Mouse (Mus musculus) MEL (cell line): ENCODE measurements around the gene Map3k21. TPM values are rescaled to one million over a fixed set of nuclear protein-coding genes. Genes with fewer than 3 reads are reported as not detected.

Experiments used
- DNase-seq: peaks from one replicate; pipeline ENCODE4 v3.0.0; 2011; ENCODE audit warnings: low read depth, low spot score
- H3K27ac ChIP-seq: 2 replicates; pipeline ENCODE4 v1.5.1; 2012; ENCODE audit warnings: low read depth, mild to moderate bottlenecking, control low read depth, low read length, moderate library complexity; ENCODE audit not compliant: control insufficient read depth
- H3K27me3 ChIP-seq, 2 experiments: fragments of 150-350 bp in 1 of 2; sonication (generic) in 1 of 2; 2 replicates each; pipeline ENCODE4 v1.6.1; 2012; ENCODE audit warnings: low read length in 2 of 2, mild to moderate bottlenecking in 2 of 2, improper control_type of control experiment in 1 of 2, moderate library complexity in 1 of 2; ENCODE audit not compliant: insufficient read depth in 2 of 2, control insufficient read depth in 1 of 2
- H3K36me3 ChIP-seq, 2 experiments: 2 replicates each; pipeline ENCODE4 v1.6.1; 2012 to 2014; ENCODE audit warnings: low read length in 2 of 2, improper control_type of control experiment in 1 of 2, inconsistent platforms in 1 of 2, mild to moderate bottlenecking in 1 of 2; ENCODE audit not compliant: insufficient read depth in 2 of 2, control insufficient read depth in 1 of 2
- H3K4me1 ChIP-seq, 2 experiments: fragments of 150-350 bp in 1 of 2; sonication (generic) in 1 of 2; 2 replicates each; pipeline ENCODE4 v1.6.1; 2012; ENCODE audit warnings: low read length in 2 of 2, improper control_type of control experiment in 1 of 2, mild to moderate bottlenecking in 1 of 2; ENCODE audit not compliant: insufficient read depth in 2 of 2, control insufficient read depth in 1 of 2
- H3K4me3 ChIP-seq, 2 experiments: fragments of 150-350 bp in 1 of 2; sonication (generic) in 1 of 2; 2 replicates each; pipeline ENCODE4 v1.5.1; 2012; ENCODE audit warnings: low read depth in 2 of 2, low read length in 2 of 2, mild to moderate bottlenecking in 2 of 2, moderate library complexity in 2 of 2, control low read depth in 1 of 2, improper control_type of control experiment in 1 of 2; ENCODE audit not compliant: control insufficient read depth in 1 of 2, insufficient read depth in 1 of 2
- H3K79me2 ChIP-seq: 2 replicates; pipeline ENCODE4 v1.6.1; 2012; ENCODE audit warnings: mild to moderate bottlenecking, low read length, moderate library complexity; ENCODE audit not compliant: control insufficient read depth, poor library complexity, insufficient read depth
- H3K9ac ChIP-seq: 2 replicates; pipeline ENCODE4 v1.6.1; 2012; ENCODE audit warnings: low read depth, mild to moderate bottlenecking, control low read depth, low read length, moderate library complexity; ENCODE audit not compliant: control insufficient read depth, poor library complexity, severe bottlenecking
- H3K9me3 ChIP-seq: fragments of 150-350 bp; sonication (generic); replicated peaks from 2 replicates; pipeline ENCODE4 v1.6.1; 2012; ENCODE audit warnings: mild to moderate bottlenecking, low read length, improper control_type of control experiment, moderate library complexity; ENCODE audit not compliant: insufficient read depth
- BHLHE40 ChIP-seq: IDR thresholded peaks from 2 replicates; pipeline ENCODE4 v1.6.1; 2012; ENCODE audit warnings: low read depth, mild to moderate bottlenecking, inconsistent platforms, low read length, improper control_type of control experiment, borderline replicate concordance
- CHD1 ChIP-seq: IDR thresholded peaks from 2 replicates; pipeline ENCODE4 v1.6.1; 2012; ENCODE audit warnings: low read depth, mild to moderate bottlenecking, inconsistent platforms, low read length, improper control_type of control experiment
- CTCF ChIP-seq, 3 experiments: IDR thresholded peaks in 2 of 3; conservative IDR thresholded peaks in 1 of 3; 2 replicates each; pipeline ENCODE4 v1.5.1; 2011 to 2012; ENCODE audit warnings: low read length in 3 of 3, low read depth in 2 of 3, mild to moderate bottlenecking in 2 of 3, improper control_type of control experiment in 1 of 3, inconsistent platforms in 1 of 3, mixed read lengths in 1 of 3, moderate library complexity in 1 of 3; ENCODE audit not compliant: control insufficient read depth in 1 of 3, insufficient read depth in 1 of 3, poor library complexity in 1 of 3, severe bottlenecking in 1 of 3
- ELF1 ChIP-seq: IDR thresholded peaks from 2 replicates; pipeline ENCODE4 v1.6.1; 2014; ENCODE audit warnings: low read depth, mild to moderate bottlenecking, inconsistent platforms, low read length, improper control_type of control experiment, moderate library complexity
- GABPA ChIP-seq: IDR thresholded peaks from 2 replicates; pipeline ENCODE4 v1.6.1; 2012; ENCODE audit warnings: low read depth, mild to moderate bottlenecking, inconsistent platforms, low read length, improper control_type of control experiment, moderate library complexity
- GATA1 ChIP-seq: IDR thresholded peaks from 2 replicates; pipeline ENCODE4 v1.6.1; 2011; ENCODE audit warnings: low read depth, low read length, improper control_type of control experiment
- HCFC1 ChIP-seq: IDR thresholded peaks from 2 replicates; pipeline ENCODE4 v1.6.1; 2012; ENCODE audit warnings: low read depth, mild to moderate bottlenecking, inconsistent platforms, low read length, improper control_type of control experiment, moderate library complexity
- JUND ChIP-seq: IDR thresholded peaks from 2 replicates; pipeline ENCODE4 v1.6.1; 2011; ENCODE audit warnings: low read depth, mild to moderate bottlenecking, improper control_type of control experiment, low read length
- KAT2A ChIP-seq: conservative IDR thresholded peaks from 2 replicates; pipeline ENCODE4 v1.6.1; 2012; ENCODE audit warnings: low read depth, low read length, improper control_type of control experiment, inconsistent platforms
- MAX ChIP-seq: IDR thresholded peaks from 2 replicates; pipeline ENCODE4 v1.6.1; 2011; ENCODE audit warnings: low read length, improper control_type of control experiment
- MEF2A ChIP-seq: IDR thresholded peaks from 2 replicates; pipeline ENCODE4 v1.6.1; 2014; ENCODE audit warnings: low read depth, mild to moderate bottlenecking, inconsistent platforms, low read length, improper control_type of control experiment; ENCODE audit not compliant: poor library complexity, insufficient replicate concordance, severe bottlenecking; ENCODE audit errors: extremely low read depth
- MXI1 ChIP-seq: IDR thresholded peaks from 2 replicates; pipeline ENCODE4 v1.6.1; 2011; ENCODE audit warnings: mild to moderate bottlenecking, low read depth, low read length, improper control_type of control experiment
- MYB ChIP-seq: IDR thresholded peaks from 2 replicates; pipeline ENCODE4 v1.6.1; 2011; ENCODE audit warnings: mild to moderate bottlenecking, low read depth, low read length, improper control_type of control experiment
- MYC ChIP-seq: IDR thresholded peaks from 2 replicates; pipeline ENCODE4 v1.6.1; 2011; ENCODE audit warnings: low read depth, mild to moderate bottlenecking, low read length, improper control_type of control experiment, moderate library complexity
- POLR2A ChIP-seq, 2 experiments: IDR thresholded peaks; 2 replicates each; pipeline ENCODE4 v1.6.1; 2011 to 2012; ENCODE audit warnings: low read length in 2 of 2, mild to moderate bottlenecking in 2 of 2, control low read depth in 1 of 2, improper control_type of control experiment in 1 of 2, low read depth in 1 of 2, moderate library complexity in 1 of 2; ENCODE audit not compliant: control insufficient read depth in 1 of 2, insufficient read depth in 1 of 2, poor library complexity in 1 of 2
- POLR2AphosphoS2 ChIP-seq: IDR thresholded peaks from 2 replicates; pipeline ENCODE4 v1.6.1; 2011; ENCODE audit warnings: low read length, improper control_type of control experiment
- RCOR1 ChIP-seq: IDR thresholded peaks from 2 replicates; pipeline ENCODE4 v1.6.1; 2012; ENCODE audit warnings: low read depth, mild to moderate bottlenecking, inconsistent platforms, low read length, improper control_type of control experiment
- SMC3 ChIP-seq: IDR thresholded peaks from 2 replicates; pipeline ENCODE4 v1.6.1; 2011; ENCODE audit warnings: low read depth, low read length, improper control_type of control experiment
- TAL1 ChIP-seq: IDR thresholded peaks from 2 replicates; pipeline ENCODE4 v1.6.1; 2012; ENCODE audit warnings: mild to moderate bottlenecking, inconsistent platforms, low read length, moderate library complexity, mixed read lengths
- TCF12 ChIP-seq: IDR thresholded peaks from 2 replicates; pipeline ENCODE4 v1.6.1; 2014; ENCODE audit warnings: low read depth, mild to moderate bottlenecking, inconsistent platforms, low read length, improper control_type of control experiment, moderate library complexity
- USF1 ChIP-seq: IDR thresholded peaks from 2 replicates; pipeline ENCODE4 v1.6.1; 2014; ENCODE audit warnings: low read depth, mild to moderate bottlenecking, inconsistent platforms, low read length, improper control_type of control experiment, moderate library complexity
- ZKSCAN1 ChIP-seq: IDR thresholded peaks from 2 replicates; pipeline ENCODE4 v1.6.1; 2012; ENCODE audit warnings: low read depth, mild to moderate bottlenecking, inconsistent platforms, low read length, improper control_type of control experiment, moderate library complexity
- ZMIZ1 ChIP-seq: IDR thresholded peaks from 2 replicates; pipeline ENCODE4 v1.6.1; 2012; ENCODE audit warnings: low read depth, mild to moderate bottlenecking, inconsistent platforms, low read length, improper control_type of control experiment, moderate library complexity
- ZNF384 ChIP-seq: IDR thresholded peaks from 2 replicates; pipeline ENCODE4 v1.6.1; 2012; ENCODE audit warnings: low read depth, mild to moderate bottlenecking, inconsistent platforms, low read length, improper control_type of control experiment
- polyA plus RNA-seq, 2 experiments: library from polyadenylated mRNA; stranded (reverse) in 1 of 2; unstranded in 1 of 2; fragments of >175 nt in 1 of 2; fragments of >200 nt in 1 of 2; gene quantifications; 2 replicates each; pipeline versions ENCODE4 v1.2.1 to v1.2.4; 2012; ENCODE audit warnings: low replicate concordance in 2 of 2, low read depth in 1 of 2; ENCODE audit not compliant: insufficient read length in 2 of 2, insufficient read depth in 1 of 2, missing spikeins in 1 of 2
- total RNA-seq: library from RNA; depleted of rRNA; stranded (reverse); fragments of 300-350 nt; gene quantifications from 2 replicates; pipeline ENCODE4 v1.2.3, GENCODE M21; 2012

Gene Map3k21
- total and polyA plus RNA-seq, 3 experiments, result not detected

DNA sequence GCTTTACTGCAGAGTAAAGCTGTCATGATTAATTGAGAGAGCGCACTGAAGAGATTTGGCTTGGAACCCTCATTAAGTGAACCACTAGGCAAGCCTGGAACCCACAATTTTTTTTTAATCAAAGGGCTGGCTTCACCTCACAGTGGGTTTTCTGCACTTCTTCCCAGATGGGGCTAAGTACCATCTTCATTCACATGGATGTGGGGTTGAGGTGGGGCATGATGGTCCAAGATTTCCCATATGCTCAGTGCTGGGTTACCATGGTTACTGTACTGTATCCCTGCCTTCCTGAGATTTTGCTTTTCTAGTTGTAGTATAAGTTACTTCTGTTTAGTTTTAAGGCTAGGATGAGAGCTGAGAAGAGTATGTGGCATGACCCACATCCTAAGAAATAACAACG is 75.1 kb downstream of the Map3k21 start:
- Histone ChIP-seq H3K36me3 (no peaks in the 10 kb centered on the region), H3K4me3 (no peak overlapping the region)
- no peak for TF ChIP-seq CHD1
- TF ChIP-seq MXI1, result no peak
- TF ChIP-seq MAX, result no peak
- TF ChIP-seq MYB, result no peak
- TF ChIP-seq RCOR1, result no peak
- TF ChIP-seq GATA1, result no peak
- no peak for TF ChIP-seq MEF2A
- TF ChIP-seq ZKSCAN1, result no peak
- no peak for TF ChIP-seq GABPA
- no peak for TF ChIP-seq BHLHE40
- no peak for TF ChIP-seq TAL1
- TF ChIP-seq TCF12, result no peak
- no peak for TF ChIP-seq ELF1
- no peak for TF ChIP-seq USF1
- no peak for TF ChIP-seq MYC
- TF ChIP-seq ZNF384, result no peak
- TF ChIP-seq POLR2AphosphoS2, result no peak
- no peak for TF ChIP-seq KAT2A
- no peak for TF ChIP-seq SMC3
- TF ChIP-seq, all 39 proteins: peak for 0
- Histone ChIP-seq H3K9ac (no peak overlapping the region), H3K9me3 (no peaks in the 10 kb centered on the region), H3K27ac (no peak overlapping the region), H3K27me3 (no peaks in the 10 kb centered on the region), H3K4me1 (no peaks in the 10 kb centered on the region), H3K79me2 (no peaks in the 10 kb centered on the region)
- DNase-seq, result no peak

GRCm38 (mm10) chr8:125986999-125987589 is 76.8 kb downstream of the Map3k21 start:
- H3K36me3 ChIP-seq, result no peaks in the 10 kb centered on the region
- TF ChIP-seq ZMIZ1 (no peak), POLR2A (IDR thresholded peaks at IDR 0.05; ENCODE audit: control insufficient read depth in 1 of 2, insufficient read depth in 1 of 2, low read depth in 1 of 2, low read length in 2 of 2, poor library complexity in 1 of 2) (no peak), MYC (no peak), CTCF (IDR thresholded peaks at IDR 0.05 in 2 of 3, conservative IDR thresholded peaks at IDR 0.05 in 1 of 3; ENCODE audit: control insufficient read depth in 1 of 3, insufficient read depth in 1 of 3, low read depth in 2 of 3, low read length in 3 of 3, poor library complexity in 1 of 3, severe bottlenecking in 1 of 3) (no peak), HCFC1 (no peak), MEF2A (no peak), SMC3 (no peak), JUND (no peak), MAX (no peak)
- no peak overlapping the region for H3K27ac ChIP-seq
- no peak overlapping the region for H3K4me3 ChIP-seq
- DNase-seq, result no peak
- no peaks in the 10 kb centered on the region for H3K27me3 ChIP-seq
- no peak overlapping the region for H3K9ac ChIP-seq
- no peaks in the 10 kb centered on the region for H3K79me2 ChIP-seq
- no peaks in the 10 kb centered on the region for H3K9me3 ChIP-seq
- no peaks in the 10 kb centered on the region for H3K4me1 ChIP-seq
